Comparison of ENCODE assay signal across 15 mouse cellular contexts in the genomic region with DNA sequence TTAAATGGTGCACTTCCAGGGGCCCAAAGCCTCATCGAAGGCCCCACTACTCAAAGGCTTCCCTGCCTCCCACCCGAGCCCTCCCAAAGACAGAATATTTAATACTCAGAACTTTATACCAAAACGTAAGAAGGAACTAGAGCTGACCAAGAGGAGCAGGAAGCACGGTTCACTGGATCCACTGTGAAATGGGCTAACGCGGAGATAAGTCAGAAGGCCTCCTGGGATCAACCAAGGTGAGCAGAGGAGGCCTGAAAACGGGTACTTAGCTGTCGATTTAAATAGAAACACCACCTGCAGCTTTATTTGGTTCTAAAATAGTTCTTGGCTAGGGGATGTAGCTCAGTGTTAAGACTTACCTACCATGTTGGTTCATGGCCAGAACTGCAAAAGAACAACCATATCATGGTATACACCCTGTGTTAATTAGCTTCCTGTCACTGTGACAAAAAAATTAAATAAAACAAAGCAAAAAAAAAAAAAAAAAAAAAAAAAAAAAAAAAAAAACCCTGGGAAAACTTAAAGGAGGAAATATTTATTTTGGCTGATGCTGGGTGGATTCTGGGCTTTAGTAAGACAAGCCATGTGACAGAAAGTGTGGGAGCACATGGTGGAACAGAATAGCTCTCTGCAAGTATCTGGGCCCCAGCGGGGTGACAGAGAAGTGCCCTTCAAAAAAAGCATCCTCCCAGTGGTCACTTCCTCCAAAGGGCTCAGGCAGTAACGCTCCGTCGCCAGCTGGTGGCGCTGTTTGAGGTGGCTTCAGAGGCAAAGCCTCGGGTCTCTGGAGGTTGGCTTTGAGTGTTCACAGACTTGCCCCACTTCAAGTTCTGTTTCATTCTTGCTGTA.
DNase-seq lines count a peak whose midpoint lies in the region; TF ChIP-seq lines count a peak whose summit lies in the region.
"Had no signal": no experiment of that assay in that cellular context is flagged by ENCODE, and none has a peak within 500 bp of the region (broad histone marks: within the 10 kb centered on the region; RNA-seq: fewer than 3 reads in every experiment).

No protein-coding gene starts in this region.

- TF ChIP-seq POLR2A in heart, adult 2 months (IDR thresholded peaks at IDR 0.05; ENCODE audit: insufficient read depth, low read depth, low read length), result no peak
- no peak for TF ChIP-seq POLR2A in small intestine, adult 2 months (IDR thresholded peaks at IDR 0.05; ENCODE audit: low read depth, low read length)

- TF ChIP-seq EP300 in heart, adult 2 months (IDR thresholded peaks at IDR 0.05; ENCODE audit: insufficient read depth, low read depth, low read length), result no peak

- no peaks in the 10 kb centered on the region for H3K9me3 ChIP-seq in heart, embryonic 10.5 days
- H3K9me3 ChIP-seq: hindbrain, embryonic 15.5 days had no signal

- 67% methylated on average over 14 of the region's 14 CpGs for WGBS in heart, adult 2 months
- WGBS in heart, embryonic 10.5 days, result 77% methylated on average over 14 of the region's 14 CpGs
- WGBS in small intestine, adult 2 months, result 87% methylated on average over 14 of the region's 14 CpGs

- DNase-seq in heart, adult 2 months, result no peak
- no peak for DNase-seq in heart, embryonic 10.5 days (ENCODE audit: low spot score)
- peak; percentile 98 for DNase-seq in A20 (ENCODE audit: low read depth, low spot score)
- DNase-seq in ZHBTc4 (ENCODE audit: low read depth, low spot score), result peak; percentile 73
- no peak for DNase-seq in embryo, embryonic 10.5 days (ENCODE audit: low spot score)
- DNase-seq in urinary bladder, postnatal 25 days (ENCODE audit: low spot score), result no peak
- no peak for DNase-seq in T-cell, adult 2 months (ENCODE audit: low spot score)
- DNase-seq: adrenal gland, adult 2 months; cerebellum, adult 9-10 months; kidney, postnatal 4 days; left cerebral cortex, postnatal 4 days; right cerebral cortex, postnatal 14 days had no signal

- H3K27me3 ChIP-seq in heart, adult 2 months (ENCODE audit: control insufficient read depth, insufficient read depth, low read length), result no peaks in the 10 kb centered on the region
- H3K27me3 ChIP-seq in heart, embryonic 10.5 days (ENCODE audit: insufficient read depth, poor library complexity, severe bottlenecking), result no peaks in the 10 kb centered on the region
- no peaks in the 10 kb centered on the region for H3K27me3 ChIP-seq in small intestine, adult 2 months (ENCODE audit: control insufficient read depth, insufficient read depth, low read length)
- H3K27me3 ChIP-seq: heart, embryonic 12.5 days; hindbrain, embryonic 15.5 days had no signal

- no peaks in the 10 kb centered on the region for H3K4me1 ChIP-seq in heart, adult 2 months (ENCODE audit: control insufficient read depth, insufficient read depth, low read length)
- peaks cover 17% of the 10 kb centered on the region for H3K4me1 ChIP-seq in heart, embryonic 10.5 days
- H3K4me1 ChIP-seq in small intestine, adult 2 months (ENCODE audit: control insufficient read depth, insufficient read depth, insufficient read length, low read length), result 0 out of 2 replicates have a peak, but pooled peaks cover 2% of the 10 kb centered on the region
- H3K4me1 ChIP-seq: hindbrain, embryonic 15.5 days had no signal

- no peak overlapping the region for H3K4me3 ChIP-seq in heart, adult 2 months
- no peak overlapping the region for H3K4me3 ChIP-seq in heart, embryonic 10.5 days
- no peak overlapping the region for H3K4me3 ChIP-seq in small intestine, adult 2 months (ENCODE audit: low read depth, low read length)
- H3K4me3 ChIP-seq: heart, embryonic 12.5 days; hindbrain, embryonic 15.5 days had no signal

- peak; percentile 10; the same call in 1 of the 2 replicates for TF ChIP-seq CTCF in heart, adult 2 months (IDR thresholded peaks at IDR 0.05)
- TF ChIP-seq CTCF in small intestine, adult 2 months (IDR thresholded peaks at IDR 0.05; ENCODE audit: extremely low read depth, insufficient read length, insufficient replicate concordance, low read depth, low read length), result peak; percentile 40; the same call in 1 of the 2 replicates

- H3K36me3 ChIP-seq in heart, adult 2 months (ENCODE audit: control insufficient read depth, insufficient read depth, low read length), result no peaks in the 10 kb centered on the region
- H3K36me3 ChIP-seq in heart, embryonic 10.5 days, result no peaks in the 10 kb centered on the region
- H3K36me3 ChIP-seq in small intestine, adult 2 months (ENCODE audit: control insufficient read depth, insufficient read depth, low read length), result no peaks in the 10 kb centered on the region
- H3K36me3 ChIP-seq: heart, embryonic 12.5 days; hindbrain, embryonic 15.5 days had no signal

- intact Hi-C loops in heart, adult 2 months (cut with DNase I), result no loop called here

- H3K27ac ChIP-seq in heart, adult 2 months, result no peak overlapping the region
- H3K27ac ChIP-seq in heart, embryonic 10.5 days, result no peak overlapping the region
- H3K27ac ChIP-seq in small intestine, adult 2 months (ENCODE audit: insufficient read depth, low read depth, low read length), result no peak overlapping the region
- H3K27ac ChIP-seq: hindbrain, embryonic 15.5 days had no signal

- H3K79me2 ChIP-seq in heart, adult 2 months (replicated peaks; ENCODE audit: control insufficient read depth, insufficient read depth, low read length), result no peaks in the 10 kb centered on the region

- no peak overlapping the region for H3K9ac ChIP-seq in heart, adult 2 months (ENCODE audit: low read depth, low read length)
- H3K9ac ChIP-seq: heart, embryonic 12.5 days; hindbrain, embryonic 15.5 days had no signal

Comparison
In these comparisons a context has a peak if more than half of its experiments do, and no peak if none do; other contexts are left out.
1. DNase-seq: peak in A20 (single experiment) and ZHBTc4 (single experiment); none in heart, adult 2 months (0 of 2), heart, embryonic 10.5 days (single experiment), embryo, embryonic 10.5 days (single experiment), urinary bladder, postnatal 25 days (single experiment) and T-cell, adult 2 months (single experiment).